Mouse (Mus musculus): ENCODE results near the gene Ankrd55. TPM values are rescaled to one million over a fixed set of nuclear protein-coding genes. Genes with fewer than 3 reads are reported as not detected.

Gene Ankrd55
- total and polyA plus RNA-seq, 3 experiments, result not detected

DNA sequence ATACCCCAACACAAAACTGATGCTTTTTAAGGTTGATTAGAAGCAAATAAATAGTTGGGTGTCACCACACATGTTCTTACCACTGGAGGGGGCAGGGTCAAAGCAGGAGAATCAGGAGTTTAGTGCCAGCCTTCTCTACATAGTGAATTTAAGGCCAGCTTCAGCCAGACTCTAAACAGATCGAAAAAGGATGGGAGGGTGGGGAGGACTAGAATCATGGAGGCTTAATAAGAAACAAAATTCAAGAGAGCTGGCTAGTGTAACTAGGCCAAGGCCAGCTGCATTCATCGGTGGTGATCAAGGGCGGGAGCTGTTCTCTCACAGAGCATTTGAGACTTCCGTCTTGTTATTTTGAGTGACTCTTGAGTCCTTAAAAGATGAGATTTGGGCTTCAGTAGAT, 83.5 kb downstream of the Ankrd55 start (continued):
- TF ChIP-seq ZNF384 (IDR thresholded peaks at IDR 0.05; ENCODE audit: low read depth, low read length) (no peak), MYC (IDR thresholded peaks at IDR 0.05; ENCODE audit: low read depth, low read length) (no peak), GABPA (IDR thresholded peaks at IDR 0.05; ENCODE audit: low read depth, low read length) (no peak)

DNA sequence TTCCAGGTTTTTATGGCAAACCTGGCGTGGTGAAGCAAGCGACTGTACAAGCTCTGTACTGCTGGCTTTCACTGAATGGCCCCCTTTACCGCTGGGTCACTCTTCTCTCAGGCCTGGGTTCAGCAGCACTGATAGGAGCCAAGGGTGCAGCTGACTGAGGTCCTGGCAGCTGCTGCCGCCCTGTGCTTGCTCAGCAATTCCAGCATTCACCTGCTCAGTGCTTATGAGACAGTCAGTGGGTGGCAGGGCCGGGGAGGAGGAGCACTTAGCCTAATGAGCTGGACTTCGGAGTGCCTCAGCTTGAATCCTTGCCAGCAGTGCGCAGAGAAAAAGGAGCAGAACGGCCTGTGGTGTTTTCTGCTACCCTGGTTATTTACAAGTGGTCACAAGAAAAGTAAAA, 87.5 kb downstream of the Ankrd55 start:
- no peak overlapping the region for H3K4me3 ChIP-seq (ENCODE audit: control insufficient read depth in 1 of 2, insufficient read depth in 1 of 2, low read depth in 2 of 2, low read length in 2 of 2)
- H3K27ac ChIP-seq (ENCODE audit: control insufficient read depth, low read depth, low read length), result no peak overlapping the region
- H3K9me3 ChIP-seq (replicated peaks; ENCODE audit: insufficient read depth, low read length), result no peaks in the 10 kb centered on the region
- TF ChIP-seq TBP (IDR thresholded peaks at IDR 0.05; ENCODE audit: low read depth, low read length) (no peak), MXI1 (IDR thresholded peaks at IDR 0.05; ENCODE audit: low read depth, low read length) (no peak), NRF1 (IDR thresholded peaks at IDR 0.05; ENCODE audit: insufficient read depth, low read depth, low read length, poor library complexity, severe bottlenecking) (no peak), ZKSCAN1 (IDR thresholded peaks at IDR 0.05; ENCODE audit: low read depth, low read length) (no peak), MAZ (IDR thresholded peaks at IDR 0.05; ENCODE audit: low read depth, low read length) (no peak)
- H3K27me3 ChIP-seq (ENCODE audit: control insufficient read depth in 1 of 2, insufficient read depth in 2 of 2, low read length in 2 of 2), result no peaks in the 10 kb centered on the region; a peak in 1 of 4 replicates
- no peaks in the 10 kb centered on the region for H3K79me2 ChIP-seq (ENCODE audit: control insufficient read depth, insufficient read depth, low read length, poor library complexity)
- no peak overlapping the region for H3K9ac ChIP-seq (ENCODE audit: control insufficient read depth, low read depth, low read length, poor library complexity, severe bottlenecking)
- H3K36me3 ChIP-seq (ENCODE audit: control insufficient read depth in 1 of 2, insufficient read depth in 2 of 2, low read length in 2 of 2), result no peaks in the 10 kb centered on the region
- no peaks in the 10 kb centered on the region for H3K4me1 ChIP-seq (ENCODE audit: control insufficient read depth in 1 of 2, insufficient read depth in 2 of 2, low read length in 2 of 2)
- no peak for DNase-seq (ENCODE audit: low read depth, low spot score)

GRCm38 (mm10) chr13:112378782-112379305, 90.6 kb downstream of the Ankrd55 start:
- TF ChIP-seq MXI1 (IDR thresholded peaks at IDR 0.05; ENCODE audit: low read depth, low read length) (no peak), ZKSCAN1 (IDR thresholded peaks at IDR 0.05; ENCODE audit: low read depth, low read length) (no peak), MAX (IDR thresholded peaks at IDR 0.05; ENCODE audit: low read length) (no peak), KAT2A (conservative IDR thresholded peaks at IDR 0.05; ENCODE audit: low read depth, low read length) (no peak), RAD21 (IDR thresholded peaks at IDR 0.05; ENCODE audit: low read depth, low read length) (no peak), USF1 (IDR thresholded peaks at IDR 0.05; ENCODE audit: low read depth, low read length) (no peak), ZMIZ1 (IDR thresholded peaks at IDR 0.05; ENCODE audit: low read depth, low read length) (no peak), POLR2AphosphoS2 (IDR thresholded peaks at IDR 0.05; ENCODE audit: low read length) (no peak), MYC (IDR thresholded peaks at IDR 0.05; ENCODE audit: low read depth, low read length) (no peak), POLR2A (IDR thresholded peaks at IDR 0.05; ENCODE audit: control insufficient read depth in 1 of 2, insufficient read depth in 1 of 2, low read depth in 1 of 2, low read length in 2 of 2, poor library complexity in 1 of 2) (no peak), SMC3 (IDR thresholded peaks at IDR 0.05; ENCODE audit: low read depth, low read length) (no peak), CHD2 (IDR thresholded peaks at IDR 0.05; ENCODE audit: low read length) (no peak), MAFK (IDR thresholded peaks at IDR 0.05; ENCODE audit: borderline replicate concordance, low read depth, low read length) (no peak), MEF2A (IDR thresholded peaks at IDR 0.05; ENCODE audit: extremely low read depth, insufficient replicate concordance, low read depth, low read length, poor library complexity, severe bottlenecking) (no peak), USF2 (IDR thresholded peaks at IDR 0.05; ENCODE audit: borderline replicate concordance in 1 of 2, insufficient read depth in 1 of 2, low read depth in 1 of 2, low read length in 2 of 2) (no peak)
- H3K9ac ChIP-seq (ENCODE audit: control insufficient read depth, low read depth, low read length, poor library complexity, severe bottlenecking), result no peak overlapping the region
- no peak for DNase-seq (ENCODE audit: low read depth, low spot score)
- no peak overlapping the region for H3K4me3 ChIP-seq (ENCODE audit: control insufficient read depth in 1 of 2, insufficient read depth in 1 of 2, low read depth in 2 of 2, low read length in 2 of 2)
- no peaks in the 10 kb centered on the region for H3K36me3 ChIP-seq (ENCODE audit: control insufficient read depth in 1 of 2, insufficient read depth in 2 of 2, low read length in 2 of 2)
- no peak overlapping the region for H3K27ac ChIP-seq (ENCODE audit: control insufficient read depth, low read depth, low read length)
- H3K9me3 ChIP-seq (replicated peaks; ENCODE audit: insufficient read depth, low read length), result no peaks in the 10 kb centered on the region
- peaks cover 0 to 2% of the 10 kb centered on the region in 2 experiments; a peak in 2 of 4 replicates for H3K27me3 ChIP-seq (ENCODE audit: control insufficient read depth in 1 of 2, insufficient read depth in 2 of 2, low read length in 2 of 2)
- no peaks in the 10 kb centered on the region for H3K4me1 ChIP-seq (ENCODE audit: control insufficient read depth in 1 of 2, insufficient read depth in 2 of 2, low read length in 2 of 2)
- no peaks in the 10 kb centered on the region for H3K79me2 ChIP-seq (ENCODE audit: control insufficient read depth, insufficient read depth, low read length, poor library complexity)
